Mouse (Mus musculus) midbrain, embryonic 14.5 days (tissue): ENCODE results near the gene Gpt2. TPM values are rescaled to one million over a fixed set of nuclear protein-coding genes. Genes with fewer than 3 reads are reported as not detected.

Experiments used
- ATAC-seq: fragments of 200-750 bp; cut with Nextera tagmentation; 2 replicates; pipeline ENCODE4 v1.8.0; 2017; ENCODE audit warnings: moderate number of reproducible peaks, moderate library complexity; ENCODE audit not compliant: low FRiP score, low TSS enrichment
- DNase-seq: peaks from one replicate; pipeline ENCODE4 v3.0.0-alpha.2; 2015
- H3K27ac ChIP-seq: fragments of 300-500 bp; sonication (generic); replicated peaks from 2 replicates; pipeline ENCODE4 v1.5.1; 2014; ENCODE audit warnings: mild to moderate bottlenecking, low read depth, low read length, moderate library complexity
- H3K27me3 ChIP-seq: fragments of 300-500 bp; sonication (generic); 2 replicates; pipeline ENCODE4 v1.6.1; 2014; ENCODE audit warnings: low read length, control low read depth, mixed read lengths; ENCODE audit not compliant: control insufficient read depth, insufficient read depth
- H3K36me3 ChIP-seq: fragments of 300-500 bp; sonication (generic); 2 replicates; pipeline ENCODE4 v1.6.1; 2014; ENCODE audit warnings: low read length, control low read depth; ENCODE audit not compliant: control insufficient read depth, insufficient read depth
- H3K4me1 ChIP-seq: fragments of 300-500 bp; sonication (generic); 2 replicates; pipeline ENCODE4 v1.6.1; 2014; ENCODE audit warnings: mild to moderate bottlenecking, antibody characterized with exemption, low read length, control low read depth; ENCODE audit not compliant: control insufficient read depth, insufficient read depth
- H3K4me2 ChIP-seq: fragments of 300-500 bp; sonication (generic); 2 replicates; pipeline ENCODE4 v1.6.1; 2014; ENCODE audit warnings: mild to moderate bottlenecking, low read length, moderate library complexity
- H3K4me3 ChIP-seq: fragments of 300-500 bp; sonication (generic); replicated peaks from 2 replicates; pipeline ENCODE4 v1.5.1; 2014; ENCODE audit warnings: low read depth, low read length
- H3K9ac ChIP-seq: fragments of 300-500 bp; sonication (generic); replicated peaks from 2 replicates; pipeline ENCODE4 v1.6.1; 2014; ENCODE audit warnings: mild to moderate bottlenecking, low read length, moderate library complexity
- H3K9me3 ChIP-seq: fragments of 300-500 bp; sonication (generic); 2 replicates; pipeline ENCODE4 v1.6.1; 2016; ENCODE audit warnings: low read length, control low read depth, mixed read lengths; ENCODE audit not compliant: control insufficient read depth
- WGBS: fragments of 180-500 bp; shearing (Covaris S2); extraction: QIAGEN DNeasy Blood & Tissue Kit; methylation state at CpG from one replicate; pipeline ENCODE4 v1.1.7; 2014; 5-methylcytosine and 5-hydroxymethylcytosine counted together
- polyA plus RNA-seq: library from polyadenylated mRNA; unstranded; fragments of >200 nt; fragmentation: Nextera tagmentation; extraction: Ambion mirVana; gene quantifications from 2 replicates; pipeline ENCODE4 v1.2.1, GENCODE M21; 2014

Gpt2 gene
- polyA plus RNA-seq = 32.9 and 38.1 TPM in 2 replicates

GRCm38 (mm10) chr8:85492125-85492875, at the start of gene Gpt2:
Gpt2 (plus strand) TSS chr8:85492576.
- H3K4me3 ChIP-seq = peak within 1 kb of the TSS; percentile 83
- no peaks in the 10 kb centered on the region for H3K9me3 ChIP-seq
- WGBS = under 1% methylated on average over 41 of the region's 41 CpGs
- ATAC-seq (peak; percentile 98), DNase-seq (peak; percentile 96)
- peaks cover 6% of the 10 kb centered on the region; the same call in 1 of the 2 replicates for H3K4me1 ChIP-seq
- no peaks in the 10 kb centered on the region for H3K27me3 ChIP-seq
- peak within 1 kb of the TSS; percentile 76 for H3K9ac ChIP-seq
- H3K27ac ChIP-seq = peak within 1 kb of the TSS; percentile 49; the same call in 1 of the 2 replicates
- H3K4me2 ChIP-seq = peak within 1 kb of the TSS; percentile 79
- H3K36me3 ChIP-seq = no peaks in the 10 kb centered on the region

- no peaks in the 10 kb centered on the region for H3K4me1 ChIP-seq
- H3K27ac ChIP-seq = no peak overlapping the region
- no peak overlapping the region for H3K9ac ChIP-seq
- H3K36me3 ChIP-seq = no peaks in the 10 kb centered on the region
- no peaks in the 10 kb centered on the region for H3K9me3 ChIP-seq
- DNase-seq = no peak
- H3K4me2 ChIP-seq = no peak overlapping the region
- no peak for ATAC-seq
- H3K4me3 ChIP-seq = no peak overlapping the region
- no peaks in the 10 kb centered on the region for H3K27me3 ChIP-seq
Observed at GRCm38 (mm10) chr8:85444092-85444491, 48.3 kb upstream of the Gpt2 start.

GRCm38 (mm10) chr8:85445936-85446685, 46.3 kb upstream of the Gpt2 start:
- Histone ChIP-seq H3K27me3 (no peaks in the 10 kb centered on the region), H3K9me3 (no peaks in the 10 kb centered on the region), H3K27ac (no peak overlapping the region), H3K4me1 (no peaks in the 10 kb centered on the region), H3K36me3 (no peaks in the 10 kb centered on the region), H3K4me2 (no peak overlapping the region), H3K4me3 (no peak overlapping the region), H3K9ac (no peak overlapping the region)
- ATAC-seq = no peak
- 82% methylated on average over 15 of the region's 15 CpGs for WGBS
- no peak for DNase-seq

- no peak overlapping the region for H3K9ac ChIP-seq
- H3K27ac ChIP-seq = no peak overlapping the region
- no peak overlapping the region for H3K4me2 ChIP-seq
- ATAC-seq (no peak), DNase-seq (no peak)
- WGBS = 81% methylated on average over 3 of the region's 3 CpGs
- no peaks in the 10 kb centered on the region; the same call in 1 of the 2 replicates for H3K4me1 ChIP-seq
- no peak overlapping the region for H3K4me3 ChIP-seq
- H3K36me3 ChIP-seq = no peaks in the 10 kb centered on the region
- H3K9me3 ChIP-seq = no peaks in the 10 kb centered on the region
- no peaks in the 10 kb centered on the region for H3K27me3 ChIP-seq
Observed at GRCm38 (mm10) chr8:85450335-85450734, 42.0 kb upstream of the Gpt2 start.

- Histone ChIP-seq H3K4me3 (no peak overlapping the region), H3K9me3 (no peaks in the 10 kb centered on the region), H3K4me2 (peak overlapping the region; percentile 32), H3K27ac (no peak overlapping the region), H3K4me1 (no peaks in the 10 kb centered on the region; the same call in 1 of the 2 replicates), H3K27me3 (no peaks in the 10 kb centered on the region), H3K36me3 (no peaks in the 10 kb centered on the region), H3K9ac (no peak overlapping the region)
- ATAC-seq (no peak), DNase-seq (no peak)
- WGBS = 21% methylated on average over 14 of the region's 14 CpGs
Observed at GRCm38 (mm10) chr8:85452328-85452727, 40.0 kb upstream of the Gpt2 start.

- Histone ChIP-seq H3K36me3 (no peaks in the 10 kb centered on the region), H3K9me3 (no peaks in the 10 kb centered on the region), H3K4me3 (no peak overlapping the region), H3K27me3 (no peaks in the 10 kb centered on the region), H3K9ac (no peak overlapping the region), H3K4me1 (no peaks in the 10 kb centered on the region; the same call in 1 of the 2 replicates), H3K27ac (no peak overlapping the region), H3K4me2 (no peak overlapping the region)
- no peak for ATAC-seq
- WGBS = 50% methylated on average over 2 of the region's 2 CpGs
- no peak for DNase-seq
Observed at GRCm38 (mm10) chr8:85453256-85453655, 39.1 kb upstream of the Gpt2 start.

GRCm38 (mm10) chr8:85454750-85455149, 37.6 kb upstream of the Gpt2 start:
- no peaks in the 10 kb centered on the region; the same call in 1 of the 2 replicates for H3K4me1 ChIP-seq
- no peak overlapping the region for H3K4me2 ChIP-seq
- no peak overlapping the region for H3K27ac ChIP-seq
- no peaks in the 10 kb centered on the region for H3K27me3 ChIP-seq
- WGBS = 79% methylated on average over 8 of the region's 8 CpGs
- no peak for DNase-seq
- H3K36me3 ChIP-seq = no peaks in the 10 kb centered on the region
- H3K4me3 ChIP-seq = no peak overlapping the region
- no peaks in the 10 kb centered on the region for H3K9me3 ChIP-seq
- ATAC-seq = no peak
- no peak overlapping the region for H3K9ac ChIP-seq

- H3K9ac ChIP-seq = no peak overlapping the region
- ATAC-seq (no peak), DNase-seq (peak; percentile 96)
- H3K4me3 ChIP-seq = no peak overlapping the region
- no peak overlapping the region for H3K27ac ChIP-seq
- H3K4me1 ChIP-seq = no peaks in the 10 kb centered on the region; the same call in 1 of the 2 replicates
- 11% methylated on average over 14 of the region's 14 CpGs for WGBS
- no peaks in the 10 kb centered on the region for H3K9me3 ChIP-seq
- no peak overlapping the region for H3K4me2 ChIP-seq
- no peaks in the 10 kb centered on the region for H3K27me3 ChIP-seq
- H3K36me3 ChIP-seq = no peaks in the 10 kb centered on the region
Observed at GRCm38 (mm10) chr8:85456536-85456935, 35.8 kb upstream of the Gpt2 start.
